Comparison of ENCODE assay signal across 9 mouse cellular contexts in genomic region chr4:80003636-80004365, GRCm38 (mm10).
DNase-seq lines count a peak whose midpoint lies in the region; ATAC-seq lines count a peak whose summit lies in the region.
"Had no signal": no experiment of that assay in that cellular context is flagged by ENCODE, and none has a peak within 500 bp of the region (broad histone marks: within the 10 kb centered on the region; RNA-seq: fewer than 3 reads in every experiment).

No protein-coding gene starts in this region.

- ATAC-seq in liver, embryonic 11.5 days (replicated peaks; ENCODE audit: low FRiP score): peak; percentile 91
- peak; percentile 93 for ATAC-seq in erythroid progenitor cell, adult 5-6 weeks (replicated peaks; ENCODE audit: low FRiP score, poor library complexity, severe bottlenecking)
- ATAC-seq in neural tube, embryonic 14.5 days (ENCODE audit: low read depth): peak; percentile 93

- H3K4me1 ChIP-seq in liver, embryonic 11.5 days (replicated peaks; ENCODE audit: control insufficient read depth, insufficient read depth, low read length): no peaks in the 10 kb centered on the region
- H3K4me1 ChIP-seq in neural tube, embryonic 14.5 days (ENCODE audit: control insufficient read depth, insufficient read depth, low read length): no peaks in the 10 kb centered on the region

- no peaks in the 10 kb centered on the region for H3K9me3 ChIP-seq in liver, embryonic 11.5 days (ENCODE audit: control insufficient read depth, low read length)
- no peaks in the 10 kb centered on the region for H3K9me3 ChIP-seq in neural tube, embryonic 14.5 days (ENCODE audit: control insufficient read depth, low read length)

- WGBS in liver, embryonic 11.5 days: 82% methylated on average over 13 of the region's 13 CpGs
- 88% methylated on average over 13 of the region's 13 CpGs for WGBS in neural tube, embryonic 14.5 days

- no peak overlapping the region for H3K9ac ChIP-seq in liver, embryonic 11.5 days (ENCODE audit: low read depth, low read length)
- H3K9ac ChIP-seq in neural tube, embryonic 14.5 days (replicated peaks; ENCODE audit: low read depth, low read length): no peak overlapping the region

- no peak overlapping the region for H3K4me3 ChIP-seq in liver, embryonic 11.5 days (ENCODE audit: low read depth, low read length)
- no peak overlapping the region for H3K4me3 ChIP-seq in neural tube, embryonic 14.5 days (ENCODE audit: low read depth, low read length)

- no peak overlapping the region for H3K4me2 ChIP-seq in liver, embryonic 11.5 days
- H3K4me2 ChIP-seq in neural tube, embryonic 14.5 days (ENCODE audit: low read depth, low read length): no peak overlapping the region

- H3K27me3 ChIP-seq in liver, embryonic 11.5 days (replicated peaks; ENCODE audit: control insufficient read depth, insufficient read depth, low read length): no peaks in the 10 kb centered on the region
- no peaks in the 10 kb centered on the region for H3K27me3 ChIP-seq in neural tube, embryonic 14.5 days (ENCODE audit: control insufficient read depth, insufficient read depth, low read length)

- H3K27ac ChIP-seq in liver, embryonic 11.5 days (ENCODE audit: low read depth, low read length): no peak overlapping the region
- H3K27ac ChIP-seq in neural tube, embryonic 14.5 days (ENCODE audit: low read depth, low read length): no peak overlapping the region

- H3K36me3 ChIP-seq in liver, embryonic 11.5 days (ENCODE audit: control insufficient read depth, insufficient read depth, low read length): no peaks in the 10 kb centered on the region
- H3K36me3 ChIP-seq in neural tube, embryonic 14.5 days (ENCODE audit: control insufficient read depth, insufficient read depth, low read length): no peaks in the 10 kb centered on the region

- DNase-seq in liver, embryonic 11.5 days (ENCODE audit: low spot score): no peak
- no peak for DNase-seq in liver
- peak; percentile 7 for DNase-seq in kidney, postnatal 10 days
- no peak for DNase-seq in layer of hippocampus, adult 18-20 months (ENCODE audit: low spot score in 2 of 2)
- DNase-seq in urinary bladder, postnatal 10 days (ENCODE audit: low spot score): no peak
- no peak for DNase-seq in layer of hippocampus, postnatal 25 days (ENCODE audit: extremely low spot score in 1 of 2, low spot score in 1 of 2)
- DNase-seq: thymus, postnatal 36 days had no signal
